Mouse (Mus musculus) ES-Bruce4 (cell line): ENCODE data around the gene Bsg.

Experiments
- CTCF ChIP-seq: IDR thresholded peaks from one replicate; pipeline ENCODE4 v1.8.1; 2011; ENCODE audit warnings: low read depth, low read length
- EP300 ChIP-seq: IDR thresholded peaks from 2 replicates; pipeline ENCODE4 v1.6.1; 2011; ENCODE audit warnings: low read depth, low read length; ENCODE audit not compliant: insufficient read depth
- POLR2A ChIP-seq: IDR thresholded peaks from one replicate; pipeline ENCODE4 v1.8.1; 2011; ENCODE audit warnings: low read length; ENCODE audit not compliant: insufficient read depth

- no peak for TF ChIP-seq CTCF
- TF ChIP-seq POLR2A = no peak
- TF ChIP-seq EP300 = 0 out of 2 replicates have a peak, but pooled peaks have one; percentile 3
These were observed 2.3 kb downstream of the Bsg start for GRCm38 (mm10) chr10:79706406-79707094.
